Mouse (Mus musculus): ENCODE measurements around the gene Trove2. TPM values are rescaled to one million over a fixed set of nuclear protein-coding genes. Genes with fewer than 3 reads are reported as not detected.

The Trove2 gene
- polyA plus RNA-seq, 1 experiment from 2014 or later, result 20.2 TPM

DNA sequence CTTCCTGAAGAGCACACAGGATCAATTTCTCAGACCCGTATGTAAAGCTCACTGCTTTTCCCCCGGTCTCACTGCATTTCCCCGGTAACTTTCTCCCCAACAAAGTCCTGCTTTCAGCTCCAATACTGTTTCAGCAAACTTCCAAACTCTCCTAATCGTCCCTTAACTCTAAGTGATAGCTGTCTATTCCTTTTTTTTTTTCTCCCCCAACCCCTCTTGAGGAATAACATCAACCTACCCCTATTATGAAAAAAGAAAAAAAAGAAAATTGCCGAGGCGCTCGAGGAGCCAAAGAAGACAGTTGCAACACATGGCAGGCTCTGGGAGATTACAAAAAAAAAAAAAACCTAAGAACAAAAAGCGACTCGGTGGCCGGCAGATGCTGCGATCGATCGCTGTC is 75.1 kb downstream of the Trove2 start:
- no peaks in the 10 kb centered on the region for H3K9me3 ChIP-seq (replicated peaks)
- H3K27ac ChIP-seq (replicated peaks), result peak overlapping the region; percentile 95; the same call in 1 of the 2 replicates
- peak overlapping the region; percentile 61 for H3K4me2 ChIP-seq
- 0 out of 2 replicates have a peak, but pooled peaks cover 4% of the 10 kb centered on the region for H3K36me3 ChIP-seq
- peaks cover 22% of the 10 kb centered on the region for H3K4me1 ChIP-seq
- no peak for ATAC-seq (ENCODE audit: low FRiP score)
- H3K27me3 ChIP-seq (replicated peaks), result no peaks in the 10 kb centered on the region
- WGBS, result under 1% methylated on average over 13 of the region's 13 CpGs
- H3K4me3 ChIP-seq (replicated peaks), result peak overlapping the region; percentile 88
- H3K9ac ChIP-seq (replicated peaks), result peak overlapping the region; percentile 91

Other genes with a start within 250 kb of the Trove2 start
- 5.8 and 7.4 TPM in 2 replicates for gene B3galt2, start 136.4 kb downstream of the Trove2 start, polyA plus RNA-seq (2015; fragmentation: Nextera tagmentation; extraction: Ambion mirVana)
- 17.9 and 19.9 TPM in 2 replicates for gene Cdc73, start 74.2 kb downstream of the Trove2 start, polyA plus RNA-seq (2015; fragmentation: Nextera tagmentation; extraction: Ambion mirVana)
- 121 and 134 TPM in 2 replicates for gene Glrx2, start 60.7 kb downstream of the Trove2 start, polyA plus RNA-seq (2015; fragmentation: Nextera tagmentation; extraction: Ambion mirVana)
- gene Uchl5, start 204 bp upstream of the Trove2 start, polyA plus RNA-seq (2015; fragmentation: Nextera tagmentation; extraction: Ambion mirVana), result 72.5 and 92.0 TPM in 2 replicates
- gene Rgs2, start 227.1 kb upstream of the Trove2 start, polyA plus RNA-seq (2015; fragmentation: Nextera tagmentation; extraction: Ambion mirVana), result 97.0 and 112 TPM in 2 replicates

All from neural tube, embryonic 15.5 days (tissue).